Mouse (Mus musculus): ENCODE data around the gene Gpr68. TPM values are rescaled to one million over a fixed set of nuclear protein-coding genes. Genes with fewer than 3 reads are reported as not detected.
A peak's percentile ranks its signal among the peaks of the same experiment; 100 is the strongest.

Gpr68 gene
- total RNA-seq (2021): 10 to 100 TPM; 20.1 to 22.2 TPM
- long read RNA-seq, experiment 1, transcript Gpr68-201 (3 exons, 3,099 nt): major isoform, 10 of 21 reads
- long read RNA-seq, experiment 1, partial matches to known transcripts: 3 of 21 reads
- long read RNA-seq, experiment 1, other reads (novel, unspliced or antisense): 5 of 21 reads
- long read RNA-seq, experiment 2, partial matches to known transcripts: 10 of 18 reads
- long read RNA-seq, experiment 2, other reads (novel, unspliced or antisense): 3 of 18 reads

DNA sequence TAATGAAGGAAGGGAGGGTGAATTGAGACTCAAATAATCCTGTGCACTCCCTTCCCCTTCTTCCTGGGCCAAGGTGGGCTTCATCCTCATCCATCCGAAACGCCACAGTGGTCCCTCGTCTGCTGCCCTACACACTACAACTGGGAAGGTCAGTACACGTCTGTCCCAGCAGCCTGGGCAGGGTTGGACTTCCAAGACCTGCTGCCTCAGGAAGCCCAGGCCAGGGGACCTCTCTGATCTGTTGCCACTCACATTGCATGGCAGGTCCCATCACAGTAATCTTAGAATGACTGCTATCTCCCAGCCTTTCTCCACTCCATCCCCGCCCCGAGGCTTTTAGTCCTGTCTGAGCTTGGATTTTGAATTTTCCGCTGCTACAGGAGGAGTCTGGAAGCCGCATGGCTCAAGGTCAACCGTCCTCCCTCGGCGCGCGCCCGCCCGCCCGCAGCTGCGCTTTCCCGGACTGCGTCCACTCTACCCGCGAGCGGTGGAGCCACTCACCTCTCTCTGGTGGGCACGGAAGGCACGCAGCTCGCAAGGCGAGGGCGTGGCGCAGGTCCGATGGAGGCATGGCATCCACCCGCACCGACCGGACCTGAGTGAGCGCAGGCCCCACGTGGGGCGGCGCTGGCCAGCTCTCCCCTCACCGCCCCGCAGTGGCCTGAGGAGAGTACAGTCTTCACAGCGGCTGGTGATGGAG, at the start of gene Gpr68:
TSS of gene Gpr68 (minus strand) at position 601 of the 700 bp plus-strand sequence.
- H3K4me3 ChIP-seq: peak within 1 kb of the TSS; percentile 57
- TF ChIP-seq CTCF (conservative IDR thresholded peaks at IDR 0.05): no peak
- no peak for DNase-seq (ENCODE audit: low spot score in 2 of 2)
- H3K27ac ChIP-seq: peak within 1 kb of the TSS; percentile 59

DNA sequence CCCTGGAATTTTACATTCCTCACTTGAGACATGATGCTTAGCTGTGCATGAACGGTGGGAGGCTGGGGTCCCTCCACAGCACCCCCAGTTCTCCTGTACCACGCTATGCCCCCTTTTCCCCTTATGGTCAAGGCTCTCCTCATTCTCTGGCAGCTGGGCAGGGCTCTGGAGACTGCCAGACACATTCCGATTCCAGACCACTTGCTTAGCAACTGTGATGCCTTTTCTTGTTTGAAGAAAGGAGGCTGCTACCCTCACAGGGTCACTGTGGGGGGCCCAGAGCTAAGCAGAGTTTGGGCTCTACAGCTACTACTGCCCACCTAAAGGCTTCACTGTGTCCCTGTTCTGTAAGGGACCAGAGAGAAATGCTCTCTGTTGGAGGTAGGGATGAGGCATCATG, 49.3 kb upstream of the Gpr68 start:
- peak overlapping the region; percentile 55; the same call in 1 of the 2 replicates for H3K27ac ChIP-seq
- no peak for DNase-seq (ENCODE audit: low spot score in 2 of 2)
- H3K4me3 ChIP-seq: no peak overlapping the region
- TF ChIP-seq CTCF (conservative IDR thresholded peaks at IDR 0.05): no peak

- Histone ChIP-seq H3K4me3 (no peak overlapping the region), H3K27ac (peak overlapping the region; percentile 55; the same call in 1 of the 2 replicates)
- no peak for DNase-seq (ENCODE audit: low spot score in 2 of 2)
- TF ChIP-seq CTCF (conservative IDR thresholded peaks at IDR 0.05): no peak
These were observed 48.8 kb upstream of the Gpr68 start for GRCm38 (mm10) chr12:100956825-100957224.

DNA sequence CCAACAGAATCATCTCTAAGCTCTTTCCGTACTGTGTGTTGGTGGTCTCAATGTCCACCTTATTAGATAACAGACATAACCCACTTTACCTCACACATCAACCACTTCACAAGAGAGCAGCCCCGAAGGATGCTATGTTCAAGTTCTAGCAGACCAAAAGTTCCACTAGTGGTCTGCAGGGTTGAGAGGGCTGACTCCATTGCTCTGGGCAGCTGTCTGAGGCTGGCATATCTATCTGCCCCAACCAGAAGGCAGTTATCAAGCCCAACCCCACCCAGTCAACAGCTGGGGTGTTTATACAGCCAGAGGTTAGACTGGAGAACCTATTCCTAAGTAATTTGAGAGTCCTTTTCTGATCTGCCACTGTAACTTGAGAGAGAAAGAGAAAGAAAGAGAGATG, 48.0 kb upstream of the Gpr68 start:
- DNase-seq (ENCODE audit: low spot score in 2 of 2): no peak
- peak overlapping the region; percentile 11; the same call in 1 of the 2 replicates for H3K27ac ChIP-seq
- no peak overlapping the region for H3K4me3 ChIP-seq
- TF ChIP-seq CTCF (conservative IDR thresholded peaks at IDR 0.05): no peak

- no peak for DNase-seq (ENCODE audit: low spot score in 2 of 2)
- no peak overlapping the region for H3K27ac ChIP-seq
- H3K4me3 ChIP-seq: no peak overlapping the region
- no peak for TF ChIP-seq CTCF (conservative IDR thresholded peaks at IDR 0.05)
These were observed 45.9 kb upstream of the Gpr68 start for GRCm38 (mm10) chr12:100953926-100954325.

DNA sequence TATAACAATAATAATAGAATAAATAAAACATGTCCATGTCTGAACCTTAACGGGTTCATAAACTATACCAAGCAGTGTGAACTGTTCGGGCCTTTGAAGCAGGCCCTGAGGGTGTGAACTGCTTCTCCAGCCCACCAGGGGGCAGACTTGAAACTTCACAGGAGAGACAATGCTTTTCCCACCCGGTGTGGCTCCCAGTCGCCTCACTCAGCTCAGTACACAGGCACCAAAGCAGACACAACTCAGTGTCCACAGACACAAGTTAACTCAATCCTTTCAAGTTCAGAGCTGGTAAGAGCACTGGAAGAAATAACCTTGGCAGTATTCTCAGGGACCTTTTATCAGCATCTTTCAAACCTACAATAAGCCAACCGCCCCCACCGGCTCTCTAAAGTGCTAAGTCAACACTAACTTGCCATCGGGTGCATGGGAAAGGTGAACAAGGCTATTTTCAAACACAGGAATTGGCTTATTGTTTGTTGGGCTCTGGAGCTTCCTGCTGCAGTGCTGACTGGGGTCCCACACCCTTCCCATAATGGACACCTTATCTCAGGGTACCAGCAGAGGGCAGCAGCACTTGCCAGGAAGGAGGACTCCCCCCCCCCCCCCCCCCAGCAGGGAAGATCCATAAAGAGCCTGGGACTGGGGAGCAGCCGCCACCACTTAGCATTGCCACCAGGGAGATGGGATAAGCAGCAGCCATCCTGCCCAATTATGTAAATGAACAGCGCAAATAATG, 44.4 kb upstream of the Gpr68 start:
- TF ChIP-seq CTCF (conservative IDR thresholded peaks at IDR 0.05): peak; percentile 80
- Histone ChIP-seq H3K4me3 (no peak overlapping the region), H3K27ac (peak overlapping the region; percentile 51; the same call in 1 of the 2 replicates)
- DNase-seq (ENCODE audit: low spot score in 2 of 2): peak; percentile 75 to 85

GRCm38 (mm10) chr12:100949146-100949545, 41.1 kb upstream of the Gpr68 start:
- no peak overlapping the region for H3K4me3 ChIP-seq
- no peak for TF ChIP-seq CTCF (conservative IDR thresholded peaks at IDR 0.05)
- no peak for DNase-seq (ENCODE audit: low spot score in 2 of 2)
- no peak overlapping the region for H3K27ac ChIP-seq

GRCm38 (mm10) chr12:100948021-100948420, 40.0 kb upstream of the Gpr68 start:
- no peak for TF ChIP-seq CTCF (conservative IDR thresholded peaks at IDR 0.05)
- H3K4me3 ChIP-seq: no peak overlapping the region
- no peak for DNase-seq (ENCODE audit: low spot score in 2 of 2)
- no peak overlapping the region for H3K27ac ChIP-seq

DNA sequence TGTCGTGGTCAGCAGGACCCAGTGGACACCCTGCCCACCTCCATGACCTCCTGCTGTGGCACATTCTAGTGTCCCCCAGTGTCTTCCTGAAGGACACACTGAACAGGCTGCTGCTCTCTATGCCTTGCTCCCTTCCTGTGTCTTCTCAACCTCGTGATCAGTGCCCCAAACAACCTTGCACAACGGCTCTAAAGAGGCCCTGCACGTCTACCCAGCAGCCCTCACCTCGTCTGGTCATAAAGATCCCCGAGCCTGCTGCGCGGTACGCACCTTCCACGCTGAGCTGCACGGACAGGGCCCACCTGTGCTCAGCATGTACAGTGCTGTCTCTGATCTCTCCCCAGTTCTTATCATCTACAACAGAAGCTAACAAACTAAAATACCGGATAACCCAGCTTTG, 38.0 kb upstream of the Gpr68 start:
- H3K27ac ChIP-seq: no peak overlapping the region
- TF ChIP-seq CTCF (conservative IDR thresholded peaks at IDR 0.05): no peak
- H3K4me3 ChIP-seq: no peak overlapping the region
- no peak for DNase-seq (ENCODE audit: low spot score in 2 of 2)

- TF ChIP-seq CTCF (conservative IDR thresholded peaks at IDR 0.05): no peak
- Histone ChIP-seq H3K4me3 (no peak overlapping the region), H3K27ac (no peak overlapping the region; the same call in 1 of the 2 replicates)
- no peak for DNase-seq (ENCODE audit: low spot score in 2 of 2)
These were observed 37.5 kb upstream of the Gpr68 start for GRCm38 (mm10) chr12:100945501-100945900.

GRCm38 (mm10) chr12:100944921-100945336, 36.9 kb upstream of the Gpr68 start:
- Histone ChIP-seq H3K4me3 (no peak overlapping the region), H3K27ac (no peak overlapping the region; the same call in 1 of the 2 replicates)
- DNase-seq (ENCODE audit: low spot score in 2 of 2): no peak
- no peak for TF ChIP-seq CTCF (conservative IDR thresholded peaks at IDR 0.05)

- H3K4me3 ChIP-seq: no peak overlapping the region
- no peak for DNase-seq (ENCODE audit: low spot score in 2 of 2)
- no peak overlapping the region for H3K27ac ChIP-seq
- TF ChIP-seq CTCF (conservative IDR thresholded peaks at IDR 0.05): no peak
These were observed 35.1 kb upstream of the Gpr68 start for GRCm38 (mm10) chr12:100943146-100943545.

- no peak for TF ChIP-seq CTCF (conservative IDR thresholded peaks at IDR 0.05)
- H3K4me3 ChIP-seq: no peak overlapping the region
- no peak overlapping the region for H3K27ac ChIP-seq
- DNase-seq (ENCODE audit: low spot score in 2 of 2): no peak
These were observed 33.4 kb upstream of the Gpr68 start for GRCm38 (mm10) chr12:100941361-100941760.

Data from layer of hippocampus, adult 2 months (tissue).